Mouse (Mus musculus) midbrain, embryonic 14.5 days (tissue): ENCODE results near the gene Pllp. TPM values are rescaled to one million over a fixed set of nuclear protein-coding genes. Genes with fewer than 3 reads are reported as not detected.

Experiments
- ATAC-seq: fragments of 200-750 bp; cut with Nextera tagmentation; 2 replicates; pipeline ENCODE4 v1.8.0; 2017; ENCODE audit warnings: moderate number of reproducible peaks, moderate library complexity; ENCODE audit not compliant: low FRiP score, low TSS enrichment
- DNase-seq: peaks from one replicate; pipeline ENCODE4 v3.0.0-alpha.2; 2015
- H3K27ac ChIP-seq: fragments of 300-500 bp; sonication (generic); replicated peaks from 2 replicates; pipeline ENCODE4 v1.5.1; 2014; ENCODE audit warnings: mild to moderate bottlenecking, low read depth, low read length, moderate library complexity
- H3K27me3 ChIP-seq: fragments of 300-500 bp; sonication (generic); 2 replicates; pipeline ENCODE4 v1.6.1; 2014; ENCODE audit warnings: low read length, control low read depth, mixed read lengths; ENCODE audit not compliant: control insufficient read depth, insufficient read depth
- H3K36me3 ChIP-seq: fragments of 300-500 bp; sonication (generic); 2 replicates; pipeline ENCODE4 v1.6.1; 2014; ENCODE audit warnings: low read length, control low read depth; ENCODE audit not compliant: control insufficient read depth, insufficient read depth
- H3K4me1 ChIP-seq: fragments of 300-500 bp; sonication (generic); 2 replicates; pipeline ENCODE4 v1.6.1; 2014; ENCODE audit warnings: mild to moderate bottlenecking, antibody characterized with exemption, low read length, control low read depth; ENCODE audit not compliant: control insufficient read depth, insufficient read depth
- H3K4me2 ChIP-seq: fragments of 300-500 bp; sonication (generic); 2 replicates; pipeline ENCODE4 v1.6.1; 2014; ENCODE audit warnings: mild to moderate bottlenecking, low read length, moderate library complexity
- H3K4me3 ChIP-seq: fragments of 300-500 bp; sonication (generic); replicated peaks from 2 replicates; pipeline ENCODE4 v1.5.1; 2014; ENCODE audit warnings: low read depth, low read length
- H3K9ac ChIP-seq: fragments of 300-500 bp; sonication (generic); replicated peaks from 2 replicates; pipeline ENCODE4 v1.6.1; 2014; ENCODE audit warnings: mild to moderate bottlenecking, low read length, moderate library complexity
- H3K9me3 ChIP-seq: fragments of 300-500 bp; sonication (generic); 2 replicates; pipeline ENCODE4 v1.6.1; 2016; ENCODE audit warnings: low read length, control low read depth, mixed read lengths; ENCODE audit not compliant: control insufficient read depth
- WGBS: fragments of 180-500 bp; shearing (Covaris S2); extraction: QIAGEN DNeasy Blood & Tissue Kit; methylation state at CpG from one replicate; pipeline ENCODE4 v1.1.7; 2014; 5-methylcytosine and 5-hydroxymethylcytosine counted together
- polyA plus RNA-seq: library from polyadenylated mRNA; unstranded; fragments of >200 nt; fragmentation: Nextera tagmentation; extraction: Ambion mirVana; gene quantifications from 2 replicates; pipeline ENCODE4 v1.2.1, GENCODE M21; 2014

Pllp gene
- polyA plus RNA-seq, 1 experiment from 2014 or later = 1.3 TPM

DNA sequence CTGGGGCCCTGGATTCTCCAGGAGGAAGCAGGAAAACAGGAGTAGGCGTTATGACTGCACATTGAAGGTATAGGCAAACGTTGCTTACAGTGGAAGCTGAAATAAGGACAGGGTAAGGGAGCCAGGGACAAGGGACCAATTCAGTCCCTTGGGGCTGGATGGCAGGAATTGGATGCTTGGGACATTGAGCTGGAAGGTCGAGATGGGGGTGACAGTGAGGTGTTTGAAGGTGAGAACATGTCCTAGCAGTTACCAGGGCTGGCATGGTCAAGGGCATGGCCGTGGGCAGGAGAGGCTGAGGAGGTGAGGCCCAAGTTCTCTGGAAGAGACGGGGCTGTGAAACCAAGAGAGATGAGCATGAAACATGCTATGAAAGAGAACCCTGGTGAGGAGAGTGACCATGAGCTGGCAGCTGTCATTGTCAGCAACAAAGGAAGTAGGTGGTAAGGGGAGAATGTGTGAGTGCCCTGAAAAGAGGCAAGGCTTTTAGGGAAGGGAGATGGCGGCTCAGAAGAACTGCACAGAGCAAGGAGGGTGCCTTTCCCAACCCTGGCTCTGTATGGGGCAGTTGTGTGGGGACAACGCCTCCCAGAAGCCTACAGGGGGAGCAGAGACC, 38.8 kb upstream of the Pllp start:
- ATAC-seq = no peak
- H3K4me3 ChIP-seq = no peak overlapping the region
- no peaks in the 10 kb centered on the region for H3K36me3 ChIP-seq
- no peak for DNase-seq
- H3K27ac ChIP-seq = no peak overlapping the region
- H3K4me1 ChIP-seq = no peaks in the 10 kb centered on the region
- H3K4me2 ChIP-seq = no peak overlapping the region
- no peaks in the 10 kb centered on the region for H3K27me3 ChIP-seq
- H3K9ac ChIP-seq = no peak overlapping the region
- WGBS = 73% methylated on average over 7 of the region's 7 CpGs
- H3K9me3 ChIP-seq = no peaks in the 10 kb centered on the region

DNA sequence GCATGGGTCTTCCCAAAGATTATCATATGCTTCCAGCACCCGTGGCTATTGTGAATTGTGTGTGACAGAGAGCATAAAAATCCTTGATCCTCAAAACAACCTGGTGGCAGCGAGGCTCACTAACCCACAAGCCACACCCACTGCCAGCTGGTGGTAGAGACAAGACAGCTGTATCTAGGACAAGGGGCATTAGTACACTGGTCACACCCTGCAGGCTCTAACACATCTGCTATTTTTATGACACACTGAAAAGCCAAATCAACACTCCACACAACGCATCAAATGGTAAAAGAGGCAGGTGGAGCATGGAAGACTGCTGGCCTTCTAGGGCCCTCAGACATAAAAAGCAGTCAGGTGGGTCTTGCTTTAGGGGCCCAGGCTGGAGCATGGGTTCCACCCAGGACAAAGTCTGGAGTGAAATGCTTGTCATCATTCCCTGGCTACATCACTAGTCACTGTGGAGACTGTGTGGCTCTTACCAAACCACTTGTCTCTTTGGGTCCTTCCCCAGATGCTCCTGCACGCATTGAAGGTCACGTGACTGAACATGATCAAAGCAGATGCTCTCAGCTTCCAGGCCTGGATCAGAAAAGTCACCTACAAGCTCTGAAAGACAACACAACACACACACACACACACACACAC, 37.9 kb upstream of the Pllp start:
- H3K4me2 ChIP-seq = no peak overlapping the region
- 70% methylated on average over 5 of the region's 5 CpGs for WGBS
- no peaks in the 10 kb centered on the region for H3K27me3 ChIP-seq
- no peak overlapping the region for H3K27ac ChIP-seq
- no peak overlapping the region for H3K9ac ChIP-seq
- DNase-seq (no peak), ATAC-seq (no peak)
- no peaks in the 10 kb centered on the region for H3K9me3 ChIP-seq
- no peaks in the 10 kb centered on the region for H3K36me3 ChIP-seq
- H3K4me3 ChIP-seq = no peak overlapping the region
- H3K4me1 ChIP-seq = no peaks in the 10 kb centered on the region

DNA sequence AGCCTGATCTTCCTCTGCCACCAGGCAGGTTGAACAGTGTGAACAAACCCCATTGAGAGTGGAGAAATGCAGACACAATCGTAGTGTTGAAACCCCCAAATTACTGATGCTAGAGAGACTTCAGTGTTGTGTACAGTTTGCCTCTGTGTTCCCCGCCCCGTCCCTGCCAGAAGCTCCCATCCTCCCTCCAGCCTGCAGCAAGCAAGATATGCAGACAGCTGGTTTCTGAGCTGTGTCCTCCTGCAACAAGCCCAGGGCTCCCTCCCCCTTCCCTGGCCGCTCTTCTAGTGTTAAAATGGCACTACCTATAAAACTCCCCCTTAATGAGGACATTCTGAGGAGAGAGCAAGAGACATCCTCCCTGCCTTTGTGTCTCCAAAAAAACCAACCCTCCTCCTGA, 33.2 kb upstream of the Pllp start:
- no peak overlapping the region for H3K4me2 ChIP-seq
- H3K27ac ChIP-seq = no peak overlapping the region
- H3K27me3 ChIP-seq = no peaks in the 10 kb centered on the region
- no peaks in the 10 kb centered on the region for H3K36me3 ChIP-seq
- H3K4me1 ChIP-seq = no peaks in the 10 kb centered on the region
- ATAC-seq = no peak
- WGBS = 83% methylated on average over 4 of the region's 4 CpGs
- H3K9me3 ChIP-seq = no peaks in the 10 kb centered on the region
- H3K4me3 ChIP-seq = no peak overlapping the region
- H3K9ac ChIP-seq = no peak overlapping the region
- DNase-seq = no peak

GRCm38 (mm10) chr8:94725998-94726397, 29.9 kb upstream of the Pllp start:
- Histone ChIP-seq H3K27ac (no peak overlapping the region), H3K9ac (no peak overlapping the region), H3K4me3 (no peak overlapping the region), H3K4me1 (no peaks in the 10 kb centered on the region), H3K27me3 (no peaks in the 10 kb centered on the region), H3K36me3 (no peaks in the 10 kb centered on the region), H3K4me2 (no peak overlapping the region), H3K9me3 (no peaks in the 10 kb centered on the region)
- no peak for DNase-seq
- ATAC-seq = no peak
- 84% methylated on average over 5 of the region's 5 CpGs for WGBS

DNA sequence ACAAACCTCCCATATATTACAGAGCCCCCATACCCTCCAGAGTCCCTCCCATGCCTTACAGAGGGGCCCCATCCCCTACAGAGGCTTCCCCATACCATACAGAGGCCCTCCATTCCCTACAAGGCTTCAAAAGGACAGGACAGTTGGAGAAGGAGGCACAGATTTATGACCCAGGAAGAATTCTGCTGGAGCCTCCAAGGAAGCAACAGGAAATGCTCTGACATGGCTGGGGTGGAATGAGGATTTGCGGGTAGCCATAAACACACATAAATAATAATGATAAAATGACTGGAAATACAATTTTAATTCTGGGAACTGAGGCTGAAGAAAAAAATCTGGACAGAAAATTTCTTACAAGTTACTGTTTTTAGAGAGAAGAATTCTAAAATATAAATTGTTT, 20.8 kb upstream of the Pllp start:
- 98% methylated on average over 1 of the region's 1 CpGs for WGBS
- Histone ChIP-seq H3K27me3 (no peaks in the 10 kb centered on the region), H3K36me3 (no peaks in the 10 kb centered on the region), H3K4me1 (no peaks in the 10 kb centered on the region), H3K27ac (no peak overlapping the region), H3K4me3 (no peak overlapping the region), H3K9ac (no peak overlapping the region), H3K9me3 (no peaks in the 10 kb centered on the region), H3K4me2 (no peak overlapping the region)
- ATAC-seq (no peak), DNase-seq (no peak)

DNA sequence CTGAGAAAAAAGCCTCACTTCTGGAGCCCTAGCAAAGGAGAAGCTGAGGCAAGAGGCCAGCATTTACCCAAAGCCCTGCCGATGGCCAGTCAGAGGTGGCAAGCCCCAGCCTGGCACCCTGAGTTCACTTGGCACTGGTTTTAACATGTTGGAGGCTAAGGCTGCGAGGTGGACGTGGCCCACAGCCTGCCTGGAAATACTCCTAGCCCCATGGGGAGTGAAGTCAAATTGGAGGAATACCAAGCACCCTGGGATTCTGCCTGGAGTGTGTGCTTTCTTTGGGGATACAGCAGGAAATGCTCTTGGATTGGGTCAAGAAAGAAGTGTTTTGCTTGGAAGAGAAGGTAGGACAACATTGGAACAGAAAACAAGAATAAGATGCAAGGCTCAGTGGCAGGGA, 19.8 kb upstream of the Pllp start:
- no peak overlapping the region for H3K27ac ChIP-seq
- DNase-seq (no peak), ATAC-seq (no peak)
- no peak overlapping the region for H3K4me3 ChIP-seq
- H3K4me2 ChIP-seq = no peak overlapping the region
- H3K9ac ChIP-seq = no peak overlapping the region
- no peaks in the 10 kb centered on the region for H3K27me3 ChIP-seq
- WGBS = 89% methylated on average over 3 of the region's 3 CpGs
- H3K9me3 ChIP-seq = no peaks in the 10 kb centered on the region
- H3K4me1 ChIP-seq = no peaks in the 10 kb centered on the region
- H3K36me3 ChIP-seq = no peaks in the 10 kb centered on the region

GRCm38 (mm10) chr8:94714556-94714955, 18.5 kb upstream of the Pllp start:
- DNase-seq = no peak
- H3K27me3 ChIP-seq = no peaks in the 10 kb centered on the region

GRCm38 (mm10) chr8:94711160-94711718, 15.2 kb upstream of the Pllp start:
- no peak overlapping the region for H3K4me3 ChIP-seq
- no peak overlapping the region for H3K4me2 ChIP-seq
- no peaks in the 10 kb centered on the region for H3K9me3 ChIP-seq
- WGBS = 72% methylated on average over 5 of the region's 5 CpGs
- H3K27ac ChIP-seq = no peak overlapping the region
- ATAC-seq (no peak), DNase-seq (no peak)
- H3K27me3 ChIP-seq = no peaks in the 10 kb centered on the region
- H3K4me1 ChIP-seq = no peaks in the 10 kb centered on the region
- H3K9ac ChIP-seq = no peak overlapping the region
- no peaks in the 10 kb centered on the region for H3K36me3 ChIP-seq

More at GRCm38 (mm10) chr8:94714556-94714955, 18.5 kb upstream of the Pllp start:
- no peak overlapping the region for H3K27ac ChIP-seq
- no peaks in the 10 kb centered on the region for H3K36me3 ChIP-seq
- no peaks in the 10 kb centered on the region for H3K9me3 ChIP-seq
- H3K4me2 ChIP-seq = no peak overlapping the region
- no peaks in the 10 kb centered on the region for H3K4me1 ChIP-seq
- no peak overlapping the region for H3K4me3 ChIP-seq
- no peak overlapping the region for H3K9ac ChIP-seq
- ATAC-seq = no peak
- WGBS = 18% methylated on average over 5 of the region's 5 CpGs

- no peaks in the 10 kb centered on the region for H3K36me3 ChIP-seq
- ATAC-seq (no peak), DNase-seq (no peak)
- H3K4me1 ChIP-seq = no peaks in the 10 kb centered on the region
- WGBS = 58% methylated on average over 8 of the region's 8 CpGs
- H3K9me3 ChIP-seq = no peaks in the 10 kb centered on the region
- no peak overlapping the region for H3K4me2 ChIP-seq
- H3K27ac ChIP-seq = no peak overlapping the region
- no peak overlapping the region for H3K4me3 ChIP-seq
- no peak overlapping the region for H3K9ac ChIP-seq
- no peaks in the 10 kb centered on the region for H3K27me3 ChIP-seq
Measured at GRCm38 (mm10) chr8:94710336-94710735, 14.3 kb upstream of the Pllp start.
